Comparison of ENCODE assay signal across 8 mouse cellular contexts in the genomic region with DNA sequence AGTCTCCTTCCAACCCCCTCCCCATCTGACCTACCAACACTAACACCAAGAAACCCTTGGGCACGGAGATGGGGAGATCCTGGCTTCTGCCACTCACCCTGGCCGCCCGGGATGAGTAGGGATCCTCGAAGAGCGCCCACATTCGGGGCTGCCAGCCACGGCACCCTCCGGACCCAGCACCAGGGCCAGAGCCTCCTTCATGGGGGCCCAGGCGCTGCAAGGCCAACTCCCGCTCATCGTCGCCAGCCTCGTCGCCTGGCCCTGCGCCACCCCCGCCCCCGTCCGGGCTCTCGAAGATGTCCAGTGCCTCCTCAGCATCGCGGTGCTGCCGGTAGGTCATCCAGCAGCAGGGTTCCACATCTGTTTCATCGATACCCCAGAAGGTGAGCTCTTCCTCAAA. TPM values are rescaled to one million over a fixed set of nuclear protein-coding genes. Genes with fewer than 3 reads are reported as not detected.
A peak's percentile ranks its signal among the peaks of the same experiment; 100 is the strongest.
DNase-seq lines count a peak whose midpoint lies in the region; ATAC-seq lines count a peak whose summit lies in the region.
"Had no signal": no experiment of that assay in that cellular context is flagged by ENCODE, and none has a peak within 500 bp of the region (broad histone marks: within the 10 kb centered on the region; RNA-seq: fewer than 3 reads in every experiment).

No protein-coding gene starts in this region.

- WGBS in liver, embryonic 11.5 days: 5% methylated on average over 23 of the region's 23 CpGs
- WGBS in embryonic facial prominence, embryonic 12.5 days: 3% methylated on average over 23 of the region's 23 CpGs
- WGBS in hindbrain, embryonic 13.5 days: 6% methylated on average over 23 of the region's 23 CpGs
- WGBS in neural tube, embryonic 14.5 days: 2% methylated on average over 23 of the region's 23 CpGs

- peaks cover 2% of the 10 kb centered on the region for H3K4me1 ChIP-seq in liver, embryonic 11.5 days (replicated peaks; ENCODE audit: control insufficient read depth, insufficient read depth, low read length)
- H3K4me1 ChIP-seq in embryonic facial prominence, embryonic 12.5 days: peaks cover 20% of the 10 kb centered on the region
- H3K4me1 ChIP-seq in hindbrain, embryonic 13.5 days (replicated peaks): peaks cover 28% of the 10 kb centered on the region
- peaks cover 17% of the 10 kb centered on the region for H3K4me1 ChIP-seq in neural tube, embryonic 14.5 days (ENCODE audit: control insufficient read depth, insufficient read depth, low read length)

- no peaks in the 10 kb centered on the region for H3K9me3 ChIP-seq in liver, embryonic 11.5 days (ENCODE audit: control insufficient read depth, low read length)
- no peaks in the 10 kb centered on the region for H3K9me3 ChIP-seq in embryonic facial prominence, embryonic 12.5 days
- no peaks in the 10 kb centered on the region for H3K9me3 ChIP-seq in hindbrain, embryonic 13.5 days
- no peaks in the 10 kb centered on the region for H3K9me3 ChIP-seq in neural tube, embryonic 14.5 days (ENCODE audit: control insufficient read depth, low read length)

- ATAC-seq in liver, embryonic 11.5 days (replicated peaks; ENCODE audit: low FRiP score): no peak
- no peak for ATAC-seq in embryonic facial prominence, embryonic 12.5 days (ENCODE audit: insufficient number of reproducible peaks, insufficient read depth, low FRiP score, low TSS enrichment)
- no peak for ATAC-seq in hindbrain, embryonic 13.5 days (ENCODE audit: low FRiP score)
- ATAC-seq in neural tube, embryonic 14.5 days (ENCODE audit: low read depth): no peak
- ATAC-seq in CD4-positive, CD25-positive, alpha-beta regulatory T cell, adult 4 months: no peak

- H3K4me2 ChIP-seq in liver, embryonic 11.5 days: peak overlapping the region; percentile 71
- peak overlapping the region; percentile 87 for H3K4me2 ChIP-seq in embryonic facial prominence, embryonic 12.5 days (replicated peaks)
- H3K4me2 ChIP-seq in hindbrain, embryonic 13.5 days: peak overlapping the region; percentile 98
- peak overlapping the region; percentile 96 for H3K4me2 ChIP-seq in neural tube, embryonic 14.5 days (ENCODE audit: low read depth, low read length)

- H3K27ac ChIP-seq in liver, embryonic 11.5 days (ENCODE audit: low read depth, low read length): no peak overlapping the region
- H3K27ac ChIP-seq in embryonic facial prominence, embryonic 12.5 days: no peak overlapping the region
- no peak overlapping the region for H3K27ac ChIP-seq in hindbrain, embryonic 13.5 days
- H3K27ac ChIP-seq in neural tube, embryonic 14.5 days (ENCODE audit: low read depth, low read length): no peak overlapping the region

- H3K4me3 ChIP-seq in liver, embryonic 11.5 days (ENCODE audit: low read depth, low read length): no peak overlapping the region; the same call in 1 of the 2 replicates
- peak overlapping the region; percentile 45 for H3K4me3 ChIP-seq in embryonic facial prominence, embryonic 12.5 days
- peak overlapping the region; percentile 64 for H3K4me3 ChIP-seq in hindbrain, embryonic 13.5 days
- H3K4me3 ChIP-seq in neural tube, embryonic 14.5 days (ENCODE audit: low read depth, low read length): peak overlapping the region; percentile 57

- H3K27me3 ChIP-seq in liver, embryonic 11.5 days (replicated peaks; ENCODE audit: control insufficient read depth, insufficient read depth, low read length): peaks cover 78% of the 10 kb centered on the region
- H3K27me3 ChIP-seq in embryonic facial prominence, embryonic 12.5 days: peaks cover 78% of the 10 kb centered on the region
- H3K27me3 ChIP-seq in hindbrain, embryonic 13.5 days: peaks cover 96% of the 10 kb centered on the region
- H3K27me3 ChIP-seq in neural tube, embryonic 14.5 days (ENCODE audit: control insufficient read depth, insufficient read depth, low read length): peaks cover 52% of the 10 kb centered on the region

- no peaks in the 10 kb centered on the region for H3K36me3 ChIP-seq in liver, embryonic 11.5 days (ENCODE audit: control insufficient read depth, insufficient read depth, low read length)
- no peaks in the 10 kb centered on the region for H3K36me3 ChIP-seq in embryonic facial prominence, embryonic 12.5 days
- H3K36me3 ChIP-seq in hindbrain, embryonic 13.5 days: no peaks in the 10 kb centered on the region
- H3K36me3 ChIP-seq in neural tube, embryonic 14.5 days (ENCODE audit: control insufficient read depth, insufficient read depth, low read length): no peaks in the 10 kb centered on the region

- DNase-seq in liver, embryonic 11.5 days (ENCODE audit: low spot score): no peak
- DNase-seq in liver: no peak
- no peak for DNase-seq in gastrocnemius, postnatal 25 days
- DNase-seq: kidney, postnatal 14 days had no signal

- H3K9ac ChIP-seq in liver, embryonic 11.5 days (ENCODE audit: low read depth, low read length): no peak overlapping the region
- H3K9ac ChIP-seq in embryonic facial prominence, embryonic 12.5 days: no peak overlapping the region
- peak overlapping the region; percentile 78 for H3K9ac ChIP-seq in hindbrain, embryonic 13.5 days
- H3K9ac ChIP-seq in neural tube, embryonic 14.5 days (replicated peaks; ENCODE audit: low read depth, low read length): peak overlapping the region; percentile 22; the same call in 1 of the 2 replicates

RNA-seq across cellular contexts. Expression of a gene that starts 1.2 kb away (rescaled TPM):
- polyA plus RNA-seq in liver, embryonic 11.5 days (2014; fragmentation: Nextera tagmentation; extraction: Ambion mirVana): 0.04 and 0.05 TPM in 2 replicates
- 0.23 TPM in 2 replicates for polyA plus RNA-seq in embryonic facial prominence, embryonic 12.5 days (2016; fragmentation: Nextera tagmentation; extraction: Ambion mirVana)
- polyA plus RNA-seq in hindbrain, embryonic 13.5 days (2015; fragmentation: Nextera tagmentation; extraction: Ambion mirVana): 2.1 and 2.3 TPM in 2 replicates
- polyA plus RNA-seq in neural tube, embryonic 14.5 days (2014; fragmentation: Nextera tagmentation; extraction: Ambion mirVana): 6.2 and 7.7 TPM in 2 replicates
- polyA plus RNA-seq in CD4-positive, CD25-positive, alpha-beta regulatory T cell, adult 4 months (2017; shearing (Covaris generic)): not detected
- total RNA-seq in gastrocnemius, postnatal 25 days (2021): 10 to 100 TPM; 87.0 to 94.0 TPM

RNA-seq across cellular contexts. Expression of a gene that starts 59.7 kb away (rescaled TPM):
- 0.91 and 2.0 TPM in 2 replicates for polyA plus RNA-seq in liver, embryonic 11.5 days (2014; fragmentation: Nextera tagmentation; extraction: Ambion mirVana)
- 7.1 and 8.0 TPM in 2 replicates for polyA plus RNA-seq in embryonic facial prominence, embryonic 12.5 days (2016; fragmentation: Nextera tagmentation; extraction: Ambion mirVana)
- 10.0 and 10.6 TPM in 2 replicates for polyA plus RNA-seq in hindbrain, embryonic 13.5 days (2015; fragmentation: Nextera tagmentation; extraction: Ambion mirVana)
- polyA plus RNA-seq in neural tube, embryonic 14.5 days (2014; fragmentation: Nextera tagmentation; extraction: Ambion mirVana): 15.1 and 16.6 TPM in 2 replicates
- polyA plus RNA-seq in CD4-positive, CD25-positive, alpha-beta regulatory T cell, adult 4 months (2017; shearing (Covaris generic)): not detected
- total RNA-seq in gastrocnemius, postnatal 25 days (2021): under 1 TPM; 0.41 to 0.46 TPM

Comparison
In these comparisons a context has a peak if more than half of its experiments do, and no peak if none do; other contexts are left out.
1. H3K9ac ChIP-seq: peak in hindbrain, embryonic 13.5 days (single experiment) and neural tube, embryonic 14.5 days (single experiment); none in liver, embryonic 11.5 days (single experiment) and embryonic facial prominence, embryonic 12.5 days (single experiment).
2. Peak in every context shown above with its lines, with median percentiles within 50 percentile points of each other: H3K4me2 ChIP-seq.